Mouse (Mus musculus) G1E (cell line): ENCODE measurements at regions not wholly inside any gene's neighbourhood (a gene's known extent, or its start where the extent isn't known, plus 50 kb on each side); places are given as distances from the start of the nearest gene placed in this dataset.

ENCODE experiments used
- ATAC-seq: 2 replicates; pipeline ENCODE4 v1.8.0; 2016; ENCODE audit warnings: mild to moderate bottlenecking; ENCODE audit not compliant: insufficient number of reproducible peaks, poor library complexity, low FRiP score, severe bottlenecking; ENCODE audit errors: extremely low read depth
- DNase-seq: peaks from one replicate; pipeline ENCODE4 v3.0.0; 2012; ENCODE audit warnings: low spot score
- H3K27me3 ChIP-seq: 2 replicates; pipeline ENCODE4 v1.6.1; 2012; ENCODE audit warnings: mild to moderate bottlenecking, low read length, inconsistent platforms; ENCODE audit not compliant: insufficient read depth
- H3K36me3 ChIP-seq: replicated peaks from 2 replicates; pipeline ENCODE3; 2012; ENCODE audit warnings: mild to moderate bottlenecking, inconsistent platforms
- H3K4me1 ChIP-seq: 2 replicates; pipeline ENCODE4 v1.6.1; 2012; ENCODE audit warnings: low read depth, low read length, inconsistent platforms, mixed read lengths; ENCODE audit not compliant: insufficient read depth
- H3K4me3 ChIP-seq: 2 replicates; pipeline ENCODE4 v1.5.1; 2012; ENCODE audit warnings: low read depth, mild to moderate bottlenecking, inconsistent platforms, low read length, moderate library complexity, mixed read lengths
- H3K9me3 ChIP-seq: replicated peaks from 2 replicates; pipeline ENCODE4 v1.6.1; 2012; ENCODE audit warnings: inconsistent platforms
- CTCF ChIP-seq: IDR thresholded peaks from 2 replicates; pipeline ENCODE4 v1.5.1; 2012; ENCODE audit warnings: low read depth, low read length, inconsistent platforms, mixed read lengths
- GATA1 ChIP-seq: IDR thresholded peaks from 2 replicates; pipeline ENCODE4 v1.6.1; 2012; ENCODE audit warnings: borderline replicate concordance, low read length, inconsistent platforms, mixed read lengths
- GATA2 ChIP-seq: IDR thresholded peaks from 2 replicates; pipeline ENCODE4 v1.6.1; 2012; ENCODE audit warnings: low read depth, low read length, inconsistent platforms, borderline replicate concordance
- POLR2AphosphoS5 ChIP-seq: IDR thresholded peaks from 2 replicates; pipeline ENCODE4 v1.6.1; 2012; ENCODE audit warnings: low read depth, low read length, inconsistent platforms; ENCODE audit not compliant: insufficient replicate concordance
- TAL1 ChIP-seq: conservative IDR thresholded peaks from 2 replicates; pipeline ENCODE4 v1.6.1; 2012; ENCODE audit warnings: low read depth, low read length, inconsistent platforms, mixed read lengths

DNA sequence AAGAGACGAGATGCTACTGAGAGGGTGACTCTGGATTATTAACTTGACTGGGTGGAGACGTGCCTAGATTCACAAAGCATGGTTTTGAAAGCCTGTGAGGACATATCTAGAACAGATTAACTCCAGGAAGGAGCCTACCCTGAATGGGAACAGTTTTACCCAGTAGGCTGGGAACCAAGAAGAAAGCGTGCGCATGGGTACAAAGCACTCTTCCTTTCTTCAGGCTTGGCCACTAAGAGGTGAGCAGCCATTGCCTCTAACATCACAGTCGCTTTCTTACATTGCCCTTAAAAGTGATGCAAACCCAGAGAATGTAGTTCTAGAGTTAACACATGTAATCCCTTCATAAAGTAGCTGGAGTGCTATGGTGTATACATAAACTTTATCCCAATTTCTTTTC, 414.0 kb downstream of the Efna5 start:
- H3K4me3 ChIP-seq, result no peak overlapping the region
- H3K36me3 ChIP-seq, result no peaks in the 10 kb centered on the region
- H3K4me1 ChIP-seq, result no peaks in the 10 kb centered on the region
- peaks cover 1% of the 10 kb centered on the region; the same call in 1 of the 2 replicates for H3K9me3 ChIP-seq
- TF ChIP-seq POLR2AphosphoS5 (no peak), GATA1 (no peak), TAL1 (no peak), CTCF (no peak), GATA2 (no peak)
- no peaks in the 10 kb centered on the region for H3K27me3 ChIP-seq
- DNase-seq (no peak), ATAC-seq (no peak)

- no peak overlapping the region for H3K4me3 ChIP-seq
- no peak for TF ChIP-seq POLR2AphosphoS5
- TF ChIP-seq GATA1, result no peak
- no peaks in the 10 kb centered on the region for H3K27me3 ChIP-seq
- no peaks in the 10 kb centered on the region for H3K36me3 ChIP-seq
- ATAC-seq (no peak), DNase-seq (no peak)
- no peaks in the 10 kb centered on the region for H3K4me1 ChIP-seq
- 0 out of 2 replicates have a peak, but pooled peaks cover 2% of the 10 kb centered on the region for H3K9me3 ChIP-seq
Observed at GRCm38 (mm10) chr17:62464994-62465393, 416.1 kb downstream of the Efna5 start.

- Histone ChIP-seq H3K4me3 (no peak overlapping the region), H3K27me3 (no peaks in the 10 kb centered on the region), H3K36me3 (no peaks in the 10 kb centered on the region), H3K9me3 (0 out of 2 replicates have a peak, but pooled peaks cover 2% of the 10 kb centered on the region), H3K4me1 (no peaks in the 10 kb centered on the region)
- ATAC-seq (no peak), DNase-seq (no peak)
- TF ChIP-seq POLR2AphosphoS5 (no peak), TAL1 (no peak), GATA1 (no peak), GATA2 (no peak), CTCF (no peak)
Observed at GRCm38 (mm10) chr17:62464228-62464627, 416.9 kb downstream of the Efna5 start.

DNA sequence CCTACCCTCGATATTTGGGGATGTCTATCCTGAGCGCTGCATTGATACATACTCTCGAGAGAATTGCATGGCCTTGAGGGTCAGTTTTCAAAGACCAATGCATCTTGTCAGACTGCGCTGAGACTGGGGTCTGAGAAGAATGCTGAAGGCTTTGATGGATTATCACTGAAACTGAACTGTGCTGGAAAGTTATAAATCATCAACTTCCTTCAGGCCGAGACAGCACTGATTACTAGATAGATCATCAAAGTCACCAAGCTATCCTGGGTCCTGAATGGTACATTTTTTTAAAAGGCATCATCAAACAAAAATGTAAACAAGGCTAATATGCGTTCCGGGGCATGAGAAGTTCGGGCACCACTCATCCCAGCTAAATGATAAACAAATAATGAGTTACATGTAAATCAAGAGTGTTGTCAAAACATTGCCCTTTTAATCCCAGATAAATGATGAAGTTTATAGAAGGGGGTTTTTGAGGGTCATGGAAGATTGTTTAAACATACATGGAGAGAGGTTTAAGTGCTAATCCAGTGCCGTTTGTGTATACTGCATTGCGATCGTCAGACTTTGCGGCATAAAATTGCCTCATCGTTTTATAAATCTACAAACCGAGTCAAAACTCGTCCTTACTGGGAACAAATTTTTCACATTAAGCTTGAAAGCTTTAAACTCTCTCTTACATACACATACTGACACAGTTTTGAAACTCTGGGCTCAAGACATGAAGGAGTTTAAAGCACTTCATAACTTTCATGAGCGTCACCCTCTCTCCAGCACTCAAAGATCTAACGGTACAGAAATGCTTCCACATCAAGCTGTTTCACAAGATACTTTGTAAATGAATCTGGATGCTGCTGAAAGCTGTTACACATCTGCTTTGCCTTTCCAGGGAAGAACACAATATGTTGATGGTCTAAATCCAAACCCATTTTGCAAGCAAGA, 419.5 kb downstream of the Efna5 start:
- no peaks in the 10 kb centered on the region for H3K36me3 ChIP-seq

DNA sequence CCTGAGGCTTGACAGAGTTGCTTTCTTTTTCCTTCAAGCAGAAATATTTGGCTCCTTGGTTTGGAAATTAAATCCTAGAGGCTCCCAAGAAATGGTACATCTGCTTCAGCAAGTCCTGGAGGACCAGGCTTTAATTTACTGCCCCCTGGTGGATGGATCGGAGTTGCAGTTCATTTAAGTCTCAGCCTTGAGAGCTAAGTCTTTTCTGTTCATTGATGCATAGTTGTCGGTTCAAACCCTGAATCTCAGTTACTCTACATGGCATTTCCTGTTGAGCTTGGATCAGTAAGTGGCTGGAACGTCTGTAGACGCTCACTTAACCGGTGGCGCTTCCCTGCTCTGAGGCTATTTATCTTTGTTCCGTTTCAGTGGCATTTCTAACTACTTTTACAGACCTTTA, 422.2 kb downstream of the Efna5 start:
- DNase-seq (no peak), ATAC-seq (no peak)
- TF ChIP-seq CTCF (no peak), POLR2AphosphoS5 (no peak), GATA1 (no peak), TAL1 (no peak), GATA2 (no peak)
- H3K27me3 ChIP-seq, result no peaks in the 10 kb centered on the region
- H3K36me3 ChIP-seq, result no peaks in the 10 kb centered on the region
- 0 out of 2 replicates have a peak, but pooled peaks cover 2% of the 10 kb centered on the region for H3K9me3 ChIP-seq
- H3K4me1 ChIP-seq, result no peaks in the 10 kb centered on the region
- H3K4me3 ChIP-seq, result no peak overlapping the region

More for the DNA sequence above, 419.5 kb downstream of the Efna5 start:
- ATAC-seq (no peak), DNase-seq (no peak)
- H3K4me3 ChIP-seq, result no peak overlapping the region
- no peaks in the 10 kb centered on the region for H3K27me3 ChIP-seq
- H3K9me3 ChIP-seq, result 0 out of 2 replicates have a peak, but pooled peaks cover 2% of the 10 kb centered on the region
- no peaks in the 10 kb centered on the region for H3K4me1 ChIP-seq
- TF ChIP-seq GATA1 (no peak), GATA2 (no peak), TAL1 (no peak), CTCF (no peak), POLR2AphosphoS5 (no peak)

- ATAC-seq, result no peak
- H3K4me1 ChIP-seq, result no peaks in the 10 kb centered on the region
Observed at GRCm38 (mm10) chr17:62438045-62438444, 443.1 kb downstream of the Efna5 start.

GRCm38 (mm10) chr17:62436044-62436443, 445.1 kb downstream of the Efna5 start:
- Histone ChIP-seq H3K36me3 (no peaks in the 10 kb centered on the region), H3K4me3 (no peak overlapping the region), H3K27me3 (no peaks in the 10 kb centered on the region), H3K4me1 (no peaks in the 10 kb centered on the region), H3K9me3 (no peaks in the 10 kb centered on the region)
- DNase-seq (no peak), ATAC-seq (no peak)
- no peak for TF ChIP-seq CTCF
- no peak for TF ChIP-seq TAL1

More at GRCm38 (mm10) chr17:62438045-62438444, 443.1 kb downstream of the Efna5 start:
- DNase-seq, result no peak
- Histone ChIP-seq H3K9me3 (no peaks in the 10 kb centered on the region), H3K27me3 (no peaks in the 10 kb centered on the region), H3K4me3 (no peak overlapping the region), H3K36me3 (no peaks in the 10 kb centered on the region)
- no peak for TF ChIP-seq TAL1
- TF ChIP-seq CTCF, result no peak
- no peak for TF ChIP-seq POLR2AphosphoS5
- no peak for TF ChIP-seq GATA2
- no peak for TF ChIP-seq GATA1
